Mouse (Mus musculus) lung, postnatal 4 days (tissue): ENCODE measurements around the gene Sgsm2.

ENCODE experiments used
- DNase-seq, 2 experiments: peaks; one replicate each; pipeline ENCODE4 v3.0.0; 2021

Sgsm2 gene

GRCm38 (mm10) chr11:74896901-74897677 is at the start of gene Sgsm2:
Gene Sgsm2, minus strand, starts transcription at chr11:74897060.
- DNase-seq = peak; percentile 69 to 81

- DNase-seq = no peak
These were observed 49.5 kb upstream of the Sgsm2 start for GRCm38 (mm10) chr11:74946348-74946747.

GRCm38 (mm10) chr11:74930391-74930790 is 33.5 kb upstream of the Sgsm2 start:
- no peak for DNase-seq

GRCm38 (mm10) chr11:74929111-74929510 is 32.3 kb upstream of the Sgsm2 start:
- no peak for DNase-seq

- DNase-seq = no peak
These were observed 30.4 kb upstream of the Sgsm2 start for GRCm38 (mm10) chr11:74927236-74927725.

- DNase-seq = peak in 1 of 2 experiments; percentile 26
These were observed 29.6 kb upstream of the Sgsm2 start for GRCm38 (mm10) chr11:74926388-74927005.

GRCm38 (mm10) chr11:74925577-74926387 is 28.9 kb upstream of the Sgsm2 start, which contains the start of the genes Smg6 and Srr:
Gene Smg6, plus strand, starts transcription at chr11:74925823.
Gene Srr, minus strand, starts transcription at chr11:74925948.
- peak; percentile 95 to 97 for DNase-seq

GRCm38 (mm10) chr11:74924149-74924548 is 27.3 kb upstream of the Sgsm2 start:
- DNase-seq = peak; percentile 31 to 46

- DNase-seq = no peak
These were observed 22.4 kb upstream of the Sgsm2 start for GRCm38 (mm10) chr11:74919249-74919648.

GRCm38 (mm10) chr11:74912492-74912891 is 15.6 kb upstream of the Sgsm2 start:
- DNase-seq = no peak

GRCm38 (mm10) chr11:74909978-74910377 is 13.1 kb upstream of the Sgsm2 start:
- DNase-seq = no peak

- no peak for DNase-seq
These were observed 11.9 kb upstream of the Sgsm2 start for GRCm38 (mm10) chr11:74908618-74909399.

GRCm38 (mm10) chr11:74907850-74908249 is 11.0 kb upstream of the Sgsm2 start:
- DNase-seq = no peak

- no peak for DNase-seq
These were observed 5.6 kb upstream of the Sgsm2 start for GRCm38 (mm10) chr11:74902416-74902815.

GRCm38 (mm10) chr11:74901555-74901954 is 4.7 kb upstream of the Sgsm2 start:
- DNase-seq = no peak

GRCm38 (mm10) chr11:74898517-74898827 is 1.6 kb upstream of the Sgsm2 start:
- no peak for DNase-seq

GRCm38 (mm10) chr11:74897678-74898516 is 1.0 kb upstream of the Sgsm2 start, which contains the start of gene Tsr1:
Gene Tsr1, plus strand, starts transcription at chr11:74898071.
- DNase-seq = peak; percentile 94 to 96

- DNase-seq = peak; percentile 72 to 79
These were observed 620 bp downstream of the Sgsm2 start for GRCm38 (mm10) chr11:74895980-74896900.

GRCm38 (mm10) chr11:74894619-74895018 is 2.2 kb downstream of the Sgsm2 start:
- DNase-seq = no peak

GRCm38 (mm10) chr11:74883098-74883497 is 13.8 kb downstream of the Sgsm2 start:
- no peak for DNase-seq
